Mouse (Mus musculus): ENCODE measurements around the gene Gm11564. TPM values are rescaled to one million over a fixed set of nuclear protein-coding genes. Genes with fewer than 3 reads are reported as not detected.
"Not testable (repeated sequence)": the region's sequence is repeated elsewhere in the genome, so short reads cannot be mapped to it uniquely, and the experiment has no call there.

Gm11564 gene
- total RNA-seq (2017): not detected in 2 replicates

DNA sequence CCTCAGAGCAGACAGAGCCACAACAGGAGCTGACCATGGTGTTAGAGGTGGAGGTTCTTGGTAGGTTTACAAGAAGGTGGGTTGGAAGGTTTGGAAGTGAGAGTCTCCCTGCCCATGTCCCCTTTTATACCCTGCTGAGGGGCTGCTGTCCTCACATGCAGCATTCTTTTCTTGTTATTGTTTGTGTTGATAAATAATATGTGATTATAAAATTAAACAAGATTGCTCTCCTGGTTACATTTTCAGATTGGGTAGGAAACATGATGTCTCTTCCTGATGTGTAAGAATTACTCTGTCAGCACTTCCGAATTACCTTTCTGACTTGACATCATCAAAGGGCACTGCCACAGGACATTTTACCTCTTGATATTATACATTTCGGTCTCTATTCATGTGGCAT lies at the start of gene Gm11564:
Gene Gm11564, minus strand, starts transcription at position 101 of the 400 bp plus-strand sequence.
- ATAC-seq (replicated peaks; ENCODE audit: low read depth, poor library complexity, severe bottlenecking): not testable (repeated sequence)

DNA sequence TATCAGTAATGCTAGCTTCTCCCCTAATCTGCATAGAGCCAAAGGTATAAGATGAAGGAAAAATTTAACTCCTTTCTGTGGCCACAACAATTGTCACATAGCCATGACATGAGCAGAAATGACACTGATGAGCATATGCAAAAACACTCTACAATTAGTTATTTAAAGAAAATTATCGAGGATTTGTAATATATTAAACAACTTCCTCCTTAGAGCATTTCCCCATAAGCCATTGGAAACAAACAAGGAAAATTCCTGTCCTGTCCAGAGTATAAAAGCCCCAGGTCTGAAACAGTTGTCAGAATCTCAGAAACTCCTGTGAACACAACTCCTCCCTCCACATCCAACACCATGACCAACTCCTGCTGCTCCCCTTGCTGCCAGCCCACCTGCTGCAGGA lies 48.7 kb upstream of the Gm11564 start, which contains the start of gene Gm11559:
Gene Gm11559, plus strand, starts transcription at position 301 of the 400 bp plus-strand sequence.
- ATAC-seq (replicated peaks; ENCODE audit: low read depth, poor library complexity, severe bottlenecking): not testable (repeated sequence)

- ATAC-seq (replicated peaks; ENCODE audit: low read depth, poor library complexity, severe bottlenecking): no peak
These were observed 43.3 kb upstream of the Gm11564 start for GRCm38 (mm10) chr11:99858761-99859160.

- no peak for ATAC-seq (replicated peaks; ENCODE audit: low read depth, poor library complexity, severe bottlenecking)
These were observed 42.2 kb upstream of the Gm11564 start, which contains the start of gene Gm11568 for GRCm38 (mm10) chr11:99857617-99858016. Gene Gm11568 (plus strand): TSS chr11:99857917.

DNA sequence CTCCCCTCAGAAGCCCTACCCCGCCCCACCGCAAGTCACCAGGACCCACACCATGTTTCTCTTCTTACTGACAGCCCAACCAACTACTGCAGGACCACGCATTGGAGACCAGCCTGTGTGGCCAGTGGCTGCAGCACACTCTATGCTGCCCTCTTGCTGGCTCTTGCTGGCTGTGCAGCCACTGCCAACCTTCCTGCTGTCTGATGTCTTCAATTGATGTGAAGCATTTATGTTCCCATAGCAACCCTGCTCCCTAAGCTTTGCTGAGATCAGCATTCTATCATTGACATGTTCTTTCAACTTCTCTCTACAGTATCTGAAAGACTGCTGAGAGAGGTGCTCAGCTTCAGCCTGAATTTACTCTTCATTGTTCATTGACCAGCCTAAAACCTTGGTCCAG lies 38.7 kb upstream of the Gm11564 start:
- no peak for ATAC-seq (replicated peaks; ENCODE audit: low read depth, poor library complexity, severe bottlenecking)

DNA sequence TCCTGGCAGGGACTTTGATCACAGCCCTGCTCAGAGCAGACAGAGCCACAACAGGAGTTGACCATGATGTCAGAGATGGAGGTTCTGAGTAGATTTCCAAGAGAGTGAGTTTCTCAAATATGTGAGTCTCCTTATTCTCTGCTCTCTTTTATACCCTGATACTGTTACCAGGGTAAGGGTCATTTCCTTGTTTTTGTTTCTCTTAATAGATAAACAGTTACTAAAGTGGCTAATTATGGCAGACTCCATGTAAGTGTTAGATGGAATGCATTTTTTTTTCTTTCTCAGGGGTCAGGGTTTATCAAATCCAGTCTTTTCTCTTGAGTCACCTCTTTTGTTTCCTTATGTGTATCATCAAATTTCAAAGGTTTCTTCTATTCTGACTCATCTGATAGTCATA lies 36.0 kb upstream of the Gm11564 start, which contains the start of gene Krtap4-16:
Gene Krtap4-16, minus strand, starts transcription at position 101 of the 400 bp plus-strand sequence.
- no peak for ATAC-seq (replicated peaks; ENCODE audit: low read depth, poor library complexity, severe bottlenecking)

DNA sequence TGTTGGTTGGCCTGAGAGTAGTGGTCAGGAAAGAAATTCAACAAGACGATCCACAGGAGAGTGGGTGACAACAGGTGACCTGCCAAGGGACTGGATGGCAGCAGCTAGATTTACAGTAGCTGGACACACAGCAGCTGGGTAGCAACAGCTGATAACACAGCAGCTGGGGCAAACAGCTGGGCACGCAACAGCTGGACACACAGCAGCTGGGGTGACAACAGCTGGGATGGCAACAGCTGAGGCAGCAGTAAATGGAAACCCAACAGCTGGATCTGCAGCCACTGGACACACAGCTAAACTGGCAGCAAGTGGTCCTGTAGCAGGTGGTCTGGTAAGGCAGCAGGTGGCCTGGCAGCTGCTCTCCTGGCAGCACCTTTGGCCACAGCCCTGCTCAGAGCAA lies 31.3 kb upstream of the Gm11564 start:
- no peak for ATAC-seq (replicated peaks; ENCODE audit: low read depth, poor library complexity, severe bottlenecking)

DNA sequence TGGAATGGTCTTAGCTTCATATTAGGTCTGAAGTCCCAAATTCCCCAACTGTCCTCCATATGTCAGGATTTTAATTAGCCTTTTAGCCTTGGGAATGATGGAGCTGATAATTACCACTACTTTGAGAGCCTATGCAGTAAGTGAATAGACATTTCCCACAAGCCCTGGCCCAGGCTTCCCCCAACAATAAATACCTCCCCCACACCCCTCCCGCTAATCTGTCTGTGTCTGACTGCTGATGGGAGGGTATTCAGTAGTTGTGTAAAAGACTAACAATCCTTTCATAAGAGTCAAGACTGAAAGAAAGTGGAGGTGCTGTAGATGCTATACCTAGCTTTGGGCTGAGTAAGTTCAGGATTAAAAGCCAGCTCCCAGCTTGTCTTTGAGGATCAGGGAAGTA lies 26.7 kb upstream of the Gm11564 start:
- no peak for ATAC-seq (replicated peaks; ENCODE audit: low read depth, poor library complexity, severe bottlenecking)

DNA sequence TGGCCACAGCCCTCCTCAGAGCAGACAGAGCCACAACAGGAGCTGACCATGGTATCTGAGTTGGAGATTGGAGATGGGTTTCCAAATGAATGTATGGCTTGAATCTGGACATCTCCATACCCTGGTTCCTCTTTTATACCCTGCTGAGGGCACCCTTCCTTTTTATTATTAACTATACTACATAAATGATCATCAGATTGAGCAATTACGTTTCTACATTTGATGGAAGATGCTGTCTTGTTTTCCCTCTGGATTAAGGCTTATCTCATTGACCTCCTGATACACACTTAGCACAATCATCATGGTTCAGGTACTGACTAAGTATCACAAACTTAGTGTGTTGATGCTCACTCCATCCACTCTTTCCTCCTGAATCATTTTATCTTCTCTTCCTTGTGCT lies 22.5 kb upstream of the Gm11564 start, which contains the start of gene 2300003K06Rik:
Gene 2300003K06Rik, minus strand, starts transcription at position 101 of the 400 bp plus-strand sequence.
- ATAC-seq (replicated peaks; ENCODE audit: low read depth, poor library complexity, severe bottlenecking): no peak

DNA sequence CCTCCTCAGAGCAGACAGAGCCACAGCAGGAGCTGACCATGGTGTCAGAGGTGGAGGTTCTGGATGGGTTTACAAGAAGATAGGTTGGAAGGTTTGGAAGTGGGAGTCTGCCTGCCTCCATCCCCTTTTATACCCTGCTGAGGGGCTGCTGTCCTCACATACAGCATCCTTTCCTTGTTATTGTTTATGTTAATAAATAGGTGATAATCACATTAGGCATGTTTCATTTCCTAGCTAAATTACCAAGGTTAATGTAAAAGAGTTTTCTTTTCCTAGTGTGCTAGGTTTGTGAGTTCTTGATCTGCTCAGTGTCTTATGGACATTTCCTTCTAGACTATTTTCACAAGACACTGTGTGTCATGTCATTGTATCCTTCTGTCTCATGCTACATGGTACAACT lies 5.7 kb downstream of the Gm11564 start, which contains the start of gene Krtap4-13:
Gene Krtap4-13, minus strand, starts transcription at position 101 of the 400 bp plus-strand sequence.
- ATAC-seq (replicated peaks; ENCODE audit: low read depth, poor library complexity, severe bottlenecking): not testable (repeated sequence)

- not testable (repeated sequence) for ATAC-seq (replicated peaks; ENCODE audit: low read depth, poor library complexity, severe bottlenecking)
These were observed 11.1 kb downstream of the Gm11564 start, which contains the start of gene Gm11554 for GRCm38 (mm10) chr11:99804346-99804745. Gene Gm11554 (minus strand): TSS chr11:99804446.

DNA sequence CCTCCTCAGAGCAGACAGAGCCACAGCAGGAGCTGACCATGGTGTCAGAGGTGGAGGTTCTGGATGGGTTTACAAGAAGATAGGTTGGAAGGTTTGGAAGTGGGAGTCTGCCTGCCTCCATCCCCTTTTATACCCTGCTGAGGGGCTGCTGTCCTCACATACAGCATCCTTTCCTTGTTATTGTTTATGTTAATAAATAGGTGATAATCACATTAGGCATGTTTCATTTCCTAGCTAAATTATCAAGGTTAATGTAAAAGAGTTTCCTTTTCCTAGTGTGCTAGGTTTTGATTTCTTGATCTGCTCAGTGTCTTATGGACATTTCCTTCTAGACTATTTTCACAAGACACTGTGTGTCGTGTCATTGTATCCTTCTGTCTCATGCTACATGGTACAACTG lies 16.6 kb downstream of the Gm11564 start, which contains the start of gene Gm11569:
Gene Gm11569, minus strand, starts transcription at position 101 of the 400 bp plus-strand sequence.
- ATAC-seq (replicated peaks; ENCODE audit: low read depth, poor library complexity, severe bottlenecking): not testable (repeated sequence)

DNA sequence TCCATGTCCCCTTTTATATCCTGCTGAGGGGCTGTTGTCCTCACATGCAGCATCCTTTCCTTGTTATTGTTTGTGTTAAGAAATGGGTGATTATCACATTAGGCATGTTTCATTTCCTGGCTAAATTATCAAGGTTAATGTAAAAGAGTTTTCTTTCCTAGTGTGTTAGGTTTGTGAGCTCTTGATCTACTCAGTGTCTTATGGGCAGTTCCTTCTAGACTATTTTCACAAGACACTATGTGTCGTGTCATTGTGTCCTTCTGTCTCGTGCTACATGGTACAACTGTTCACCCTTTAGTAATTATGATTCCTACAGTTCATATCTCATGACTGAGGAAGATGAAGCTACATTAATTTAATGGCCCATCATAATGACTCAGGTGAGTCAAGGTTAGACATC lies 22.1 kb downstream of the Gm11564 start, which contains the start of gene Gm11596:
Gene Gm11596, minus strand, starts transcription at position 101 of the 400 bp plus-strand sequence.
- ATAC-seq (replicated peaks; ENCODE audit: low read depth, poor library complexity, severe bottlenecking): no peak

DNA sequence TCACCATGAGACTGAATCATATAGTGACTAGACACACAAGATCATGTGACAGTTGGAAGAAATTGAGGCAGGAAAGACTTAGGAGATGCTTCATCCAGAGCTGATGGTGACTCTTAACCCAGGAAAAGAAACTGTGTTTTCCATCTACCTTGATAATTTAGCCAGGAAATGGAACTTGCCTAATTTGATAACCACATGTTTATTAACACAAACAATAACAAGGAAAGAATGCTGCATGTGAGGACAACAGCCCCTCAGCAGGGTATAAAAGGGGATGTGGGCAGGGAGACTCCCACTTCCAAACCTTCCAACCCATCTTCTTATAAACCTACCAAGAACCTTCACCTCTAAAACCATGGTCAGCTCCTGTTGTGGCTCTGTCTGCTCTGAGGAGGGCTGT lies 30.6 kb downstream of the Gm11564 start, which contains the start of gene Krtap4-9:
Gene Krtap4-9, plus strand, starts transcription at position 301 of the 400 bp plus-strand sequence.
- ATAC-seq (replicated peaks; ENCODE audit: low read depth, poor library complexity, severe bottlenecking): not testable (repeated sequence)

DNA sequence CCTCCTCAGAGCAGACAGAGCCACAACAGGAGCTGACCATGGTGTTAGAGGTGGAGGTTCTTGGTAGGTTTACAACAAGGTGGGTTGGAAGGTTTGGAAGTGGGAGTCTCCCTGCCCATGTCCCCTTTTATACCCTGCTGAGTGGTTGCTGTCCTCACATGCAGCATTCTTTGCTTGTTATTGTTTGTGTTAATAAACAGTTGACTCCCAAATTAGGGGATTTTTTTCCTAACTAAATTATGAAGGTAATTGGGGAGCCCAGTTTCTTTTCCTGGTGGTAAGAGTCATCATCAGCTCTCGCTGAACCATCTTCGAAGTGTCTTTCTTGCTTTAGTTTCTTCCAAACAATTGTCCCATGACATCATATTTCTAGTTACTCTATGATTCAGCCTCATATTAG lies 34.9 kb downstream of the Gm11564 start, which contains the start of gene Krtap4-8:
Gene Krtap4-8, minus strand, starts transcription at position 101 of the 400 bp plus-strand sequence.
- ATAC-seq (replicated peaks; ENCODE audit: low read depth, poor library complexity, severe bottlenecking): no peak

DNA sequence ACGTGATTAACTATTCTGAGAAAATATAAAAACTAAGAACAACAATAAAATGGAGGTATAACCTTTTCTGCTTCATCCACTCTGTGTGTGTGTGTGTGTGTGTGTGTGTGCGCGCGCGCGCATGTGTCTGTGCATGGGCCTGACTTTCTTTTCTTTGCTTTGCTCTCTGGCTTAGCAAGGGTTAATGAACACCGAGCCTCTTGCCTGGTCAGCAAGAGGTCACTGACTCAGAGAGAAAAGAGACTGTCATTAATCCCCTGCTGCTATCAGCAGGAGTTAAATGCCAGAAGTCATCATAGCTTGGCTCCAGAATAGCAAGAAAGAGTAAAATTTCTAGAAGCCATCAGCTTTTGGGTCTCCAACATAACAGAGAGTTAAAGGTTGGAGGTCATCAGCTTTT lies 37.1 kb downstream of the Gm11564 start:
- ATAC-seq (replicated peaks; ENCODE audit: low read depth, poor library complexity, severe bottlenecking): no peak

GRCm38 (mm10) chr11:99772813-99773212 lies 42.7 kb downstream of the Gm11564 start, which contains the start of gene Gm11595:
Gene Gm11595 (minus strand): TSS chr11:99772913.
- not testable (repeated sequence) for ATAC-seq (replicated peaks; ENCODE audit: low read depth, poor library complexity, severe bottlenecking)

DNA sequence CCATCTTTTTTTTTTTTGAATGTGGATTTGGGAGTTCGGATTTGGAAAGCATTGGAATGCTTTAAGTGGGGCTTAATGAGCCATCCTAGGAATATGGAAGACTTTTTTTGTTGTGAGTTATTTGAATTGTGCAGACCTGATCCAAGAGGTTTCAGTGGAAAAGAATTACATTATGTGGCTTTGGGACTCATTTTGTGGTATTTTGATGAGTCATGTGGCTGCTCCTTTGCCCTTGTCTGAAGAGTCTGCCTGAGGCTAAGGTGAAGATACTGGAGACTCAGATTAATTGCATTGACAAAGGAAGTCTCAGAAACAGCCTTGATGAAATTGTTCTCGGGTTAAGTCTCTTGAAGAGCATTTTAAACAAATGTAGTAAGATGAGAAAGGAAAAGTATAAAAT lies 47.1 kb downstream of the Gm11564 start:
- ATAC-seq (replicated peaks; ENCODE audit: low read depth, poor library complexity, severe bottlenecking): no peak

Measured in common myeloid progenitor, adult 5-6 weeks (primary cell).